Mouse (Mus musculus) layer of hippocampus, postnatal 10 days (tissue): Measurements from ENCODE around the gene Rfx1. TPM values are rescaled to one million over a fixed set of nuclear protein-coding genes. Genes with fewer than 3 reads are reported as not detected.

Experiments used
- DNase-seq, 2 experiments: peaks; one replicate each; pipeline ENCODE4 v3.0.0; 2021; ENCODE audit warnings: low spot score in 2 of 2
- long read RNA-seq: library from polyadenylated mRNA; stranded (forward); transcript quantifications from one replicate; pipeline ENCODE4 v2.0.0, GENCODE M21; 2023
- total RNA-seq, 2 experiments: library from RNA; stranded (reverse); gene quantifications; 2 replicates each; pipeline ENCODE4 v1.2.3; 2021

The Rfx1 gene
- 10 to 100 TPM; 20.9 to 21.5 TPM for total RNA-seq
- long read RNA-seq, full-length matches to known transcripts, result 2 of 10 reads
- long read RNA-seq, partial matches to known transcripts, result 3 of 10 reads
- long read RNA-seq, other reads (novel, unspliced or antisense), result 5 of 10 reads

DNA sequence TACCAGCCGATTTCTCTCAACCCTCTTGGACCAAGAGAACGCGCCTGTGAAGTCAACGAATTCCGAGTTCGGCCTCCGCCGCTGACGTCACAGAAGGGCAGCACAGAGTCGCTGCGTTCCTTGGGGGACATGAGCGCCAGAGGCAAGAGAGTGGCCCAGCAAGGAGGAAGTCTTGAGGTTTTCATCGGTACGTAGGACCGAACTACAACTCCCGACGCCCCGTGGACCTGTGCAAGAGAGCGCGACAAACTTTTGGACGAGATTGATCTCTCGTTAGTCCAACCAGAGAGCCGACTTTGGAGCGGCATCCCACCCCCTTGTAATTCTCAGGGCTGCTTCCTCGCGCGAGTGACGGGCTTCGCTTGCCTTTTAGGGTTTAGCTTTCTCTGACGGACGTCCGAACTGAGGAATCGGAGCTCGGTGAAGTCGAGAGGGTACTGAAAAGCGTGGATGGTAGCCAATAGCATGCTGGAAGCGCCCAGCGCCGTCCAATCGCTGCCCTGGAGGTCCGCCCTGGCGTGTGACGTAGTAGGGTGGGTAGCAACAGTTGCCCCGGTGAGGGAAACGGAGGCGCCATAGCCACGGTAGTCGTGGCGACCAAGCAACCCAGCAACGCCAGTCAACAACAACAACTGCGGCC lies at the start of gene Rfx1:
Gene Rfx1 (plus strand): TSS at position 544 of the 640 bp plus-strand sequence.
- peak; percentile 98 to 99 for DNase-seq

DNA sequence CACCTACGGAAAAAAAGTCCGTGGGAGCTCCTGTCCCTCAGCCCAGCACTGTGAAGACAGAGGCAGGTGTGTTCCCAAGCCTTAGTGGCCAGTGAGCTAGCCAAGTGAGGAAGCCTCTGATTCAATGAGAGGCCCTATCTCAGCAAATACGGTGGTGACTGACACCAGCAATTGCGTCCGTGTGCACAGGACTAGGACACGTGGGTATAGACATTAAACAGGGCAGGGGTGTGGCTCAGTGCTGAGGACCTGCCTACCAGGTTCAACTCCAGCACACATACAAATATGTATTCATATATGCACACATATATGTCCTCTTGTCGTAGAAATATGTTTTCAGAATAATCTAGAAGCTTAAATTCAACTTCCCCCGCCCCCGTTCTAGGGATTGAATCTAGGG lies 46.9 kb upstream of the Rfx1 start:
- no peak for DNase-seq

DNA sequence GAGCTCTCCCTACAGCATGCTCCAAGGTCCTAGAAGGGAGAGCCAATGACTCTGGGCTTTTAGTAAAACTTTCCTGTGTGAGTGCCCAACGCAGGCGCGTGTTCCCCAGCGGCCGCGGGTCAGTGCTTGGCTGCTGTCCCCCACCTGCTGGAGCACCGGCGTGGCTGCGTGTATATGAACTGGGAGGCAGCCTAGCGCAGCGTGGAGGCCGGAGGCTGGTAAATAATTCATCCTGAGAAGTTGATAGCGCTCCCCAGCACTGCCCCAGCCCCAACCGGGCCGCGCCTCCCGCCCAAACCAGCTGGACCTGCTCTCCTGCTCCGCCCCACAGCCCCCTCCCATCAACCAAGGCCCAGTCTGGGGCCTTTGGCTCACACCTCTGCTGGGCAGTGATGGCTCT lies 45.5 kb upstream of the Rfx1 start, which contains the start of gene Palm3:
Gene Palm3 (plus strand): TSS at position 376 of the 400 bp plus-strand sequence.
- no peak for DNase-seq

DNA sequence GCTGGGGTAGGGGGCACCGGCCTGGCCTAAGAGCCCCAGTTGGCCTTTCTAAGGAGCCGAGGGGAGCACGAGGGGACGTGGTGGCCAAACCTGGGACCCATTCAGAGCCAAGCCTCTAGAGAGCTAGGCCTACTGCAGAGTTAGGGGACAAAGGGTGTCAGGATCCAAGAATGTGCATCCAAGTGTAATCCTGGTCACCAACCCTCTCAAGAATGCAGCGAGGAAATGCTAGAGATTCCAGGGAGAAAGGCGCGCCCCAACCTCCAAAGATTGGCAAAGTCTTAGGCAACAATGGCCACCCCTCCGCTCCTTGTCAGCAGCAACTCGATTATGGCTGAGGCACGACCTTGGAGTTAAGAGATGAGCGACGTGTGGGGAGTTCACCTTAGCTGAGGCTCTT lies 45.1 kb upstream of the Rfx1 start:
- no peak for DNase-seq

DNA sequence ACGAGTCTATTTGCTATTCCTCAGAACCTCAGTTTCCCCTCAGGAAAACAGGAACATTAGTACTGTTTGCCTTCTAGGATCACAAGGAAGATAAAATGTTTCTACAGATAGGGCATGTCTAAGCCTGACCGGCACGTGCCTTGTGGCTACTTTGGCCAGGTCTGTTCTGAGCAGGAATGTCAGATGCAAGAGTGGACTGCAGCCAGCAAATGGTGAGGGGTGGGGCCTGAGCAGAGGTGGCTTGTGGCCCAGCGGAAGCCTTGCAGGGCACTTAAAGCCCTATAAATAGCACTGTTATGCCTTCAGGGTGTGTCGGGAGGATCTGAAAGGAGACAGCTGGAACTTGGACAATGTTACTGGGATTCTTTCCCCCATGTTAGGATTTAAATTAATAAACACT lies 43.5 kb upstream of the Rfx1 start:
- no peak for DNase-seq

DNA sequence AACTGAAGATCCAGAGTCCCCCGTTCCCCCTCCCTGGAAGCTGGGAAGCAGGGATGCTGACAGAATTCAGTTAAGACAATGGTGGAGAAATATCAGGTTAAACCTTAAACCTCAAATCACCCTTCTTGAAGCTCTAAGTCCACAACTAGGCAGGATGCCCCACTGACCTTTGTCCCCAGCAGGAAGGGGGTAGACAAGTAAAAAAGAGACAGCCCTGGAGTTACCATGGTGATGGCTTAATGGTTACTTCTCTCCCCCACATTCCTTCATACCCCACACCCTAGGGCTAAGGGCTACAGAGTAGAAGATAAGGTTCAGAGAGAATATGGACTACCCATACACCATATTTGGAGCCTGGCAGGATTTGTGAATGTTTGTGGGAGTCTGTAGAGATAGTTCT lies 43.0 kb upstream of the Rfx1 start:
- no peak for DNase-seq

DNA sequence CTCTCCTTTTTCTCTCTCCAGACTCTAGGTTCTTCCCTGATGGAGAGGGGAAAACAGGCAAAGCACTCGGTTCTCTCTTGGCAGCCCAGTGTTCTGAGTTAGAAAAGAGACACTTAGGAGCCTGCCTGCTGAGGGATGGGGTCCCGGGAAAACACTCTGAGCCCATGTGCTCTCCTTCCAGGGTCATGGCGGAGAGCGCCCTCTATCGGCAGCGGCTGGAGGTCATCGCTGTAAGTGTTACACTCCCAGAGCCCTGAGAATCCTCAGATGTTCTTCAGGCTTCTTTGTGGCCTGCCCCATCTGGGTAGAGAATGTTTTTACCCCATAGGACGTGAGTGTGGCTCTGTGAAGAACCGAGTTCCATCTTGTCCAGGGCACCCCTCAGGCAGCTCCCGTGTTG lies 42.5 kb upstream of the Rfx1 start:
- DNase-seq, result peak; percentile 63 to 65

DNA sequence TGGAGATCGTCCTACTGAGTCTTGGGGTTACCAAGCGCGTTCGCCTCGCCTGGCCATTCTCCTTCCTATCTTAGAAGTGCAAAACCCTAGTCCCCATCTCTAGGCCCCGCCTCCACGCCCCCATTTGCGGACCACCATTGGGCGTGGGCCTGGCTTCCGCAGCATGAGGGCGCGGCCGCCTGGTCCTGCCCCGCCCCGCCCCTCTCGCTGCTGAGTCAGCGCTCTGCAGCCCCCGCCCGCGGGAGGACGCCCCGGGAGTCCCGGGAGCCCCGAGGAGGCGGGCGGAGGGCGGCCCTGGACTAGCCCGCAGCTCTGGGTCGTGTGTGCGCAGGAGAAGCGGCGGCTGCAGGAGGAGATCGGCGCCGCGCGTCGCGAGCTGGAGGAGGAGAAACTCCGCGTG lies 40.8 kb upstream of the Rfx1 start:
- DNase-seq, result peak; percentile 53 to 67

DNA sequence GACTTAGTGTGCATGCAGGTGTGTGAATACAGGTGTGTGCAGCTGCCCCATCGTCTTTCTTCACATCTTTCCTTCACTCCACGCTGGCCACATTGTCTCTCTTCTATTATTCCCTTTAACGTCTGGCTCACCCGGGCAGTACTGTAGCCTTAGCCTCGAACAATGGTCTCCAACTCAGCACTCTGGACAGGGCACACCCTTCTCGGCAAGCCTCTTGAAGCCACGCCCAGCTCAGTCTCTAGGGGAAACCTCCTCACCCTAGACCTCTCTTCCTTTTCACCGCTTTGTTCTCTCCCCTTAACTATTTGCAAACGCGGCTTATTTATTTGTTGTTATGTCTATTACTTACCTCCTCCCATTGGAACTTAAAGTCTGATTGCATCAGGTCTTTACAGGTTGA lies 39.2 kb upstream of the Rfx1 start:
- DNase-seq, result no peak

DNA sequence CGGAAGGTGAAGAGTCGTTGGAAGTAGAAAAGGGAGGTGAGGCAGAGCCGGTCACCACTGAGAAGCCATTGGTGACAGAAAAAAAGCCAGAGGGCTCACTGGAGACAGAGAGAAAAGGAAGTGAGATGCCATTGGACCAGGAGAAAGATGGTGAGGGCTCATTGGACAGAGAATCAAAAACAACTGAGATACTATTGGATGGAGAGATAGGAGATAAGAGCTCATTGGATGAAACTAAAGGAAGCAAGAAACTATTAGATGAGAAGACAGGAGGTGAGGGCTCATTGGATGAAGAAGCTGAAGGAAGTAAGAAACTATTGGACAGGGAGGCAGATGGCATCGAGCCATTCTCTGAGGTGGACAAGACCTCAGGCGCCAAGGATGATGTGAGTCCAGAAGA lies 37.4 kb upstream of the Rfx1 start:
- DNase-seq, result no peak

DNA sequence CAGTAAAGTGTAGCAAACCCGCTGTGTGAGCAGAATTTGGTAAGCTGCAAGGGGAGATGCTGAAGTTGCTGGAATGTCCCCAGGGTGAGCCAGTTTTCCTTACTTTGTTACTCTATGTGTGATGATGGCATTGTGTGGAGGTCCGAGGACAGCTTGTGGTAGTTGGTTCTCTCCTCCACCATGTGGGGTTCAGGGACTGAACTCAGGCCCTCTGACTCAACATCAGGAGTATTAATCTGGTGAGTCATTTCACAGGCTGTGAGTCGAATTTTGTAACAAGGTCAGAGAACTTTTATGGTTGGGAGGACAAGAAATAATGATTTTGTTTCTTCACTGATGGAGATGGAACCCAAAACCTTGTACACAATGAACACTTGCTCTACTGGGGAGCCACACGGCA lies 33.9 kb upstream of the Rfx1 start:
- DNase-seq, result no peak

DNA sequence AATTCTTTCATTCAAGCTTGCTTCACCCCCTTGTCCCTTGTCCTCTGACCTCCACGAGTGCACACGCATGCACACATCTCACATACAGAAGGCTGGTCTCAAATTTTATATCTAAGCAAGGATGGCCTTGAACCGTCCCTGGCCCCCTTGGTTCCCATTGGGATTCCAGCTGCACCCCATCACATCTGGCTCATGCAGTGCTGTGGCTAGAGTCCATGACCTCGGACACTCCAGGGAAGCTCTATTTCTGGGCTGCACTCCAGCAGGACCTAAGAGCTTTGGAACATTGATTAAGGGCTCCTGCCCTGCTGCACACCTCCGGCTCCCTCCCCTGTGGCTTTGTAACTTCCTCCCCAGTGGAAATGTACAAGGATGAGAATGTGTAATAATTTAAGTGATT lies 28.6 kb upstream of the Rfx1 start:
- no peak for DNase-seq

DNA sequence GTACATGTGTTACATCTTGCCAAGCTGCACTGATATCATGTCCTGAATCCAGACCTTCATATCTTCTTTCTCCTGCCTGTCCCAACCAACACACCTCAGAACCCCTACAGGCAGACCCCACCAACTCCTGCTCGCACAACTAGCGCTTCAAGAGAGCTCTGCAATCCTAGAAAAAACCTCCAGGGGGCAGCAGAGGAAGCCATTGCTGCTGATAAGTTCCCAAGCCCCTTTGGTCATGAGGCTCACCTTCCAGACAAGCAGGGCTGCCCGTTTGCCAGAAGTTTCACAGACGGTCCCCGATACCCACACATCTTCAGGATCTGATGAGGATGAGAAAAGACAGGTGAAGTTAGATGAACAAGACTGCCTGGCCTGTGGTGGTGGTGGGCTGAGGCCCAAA lies 27.6 kb upstream of the Rfx1 start:
- DNase-seq, result peak; percentile 84 to 85

DNA sequence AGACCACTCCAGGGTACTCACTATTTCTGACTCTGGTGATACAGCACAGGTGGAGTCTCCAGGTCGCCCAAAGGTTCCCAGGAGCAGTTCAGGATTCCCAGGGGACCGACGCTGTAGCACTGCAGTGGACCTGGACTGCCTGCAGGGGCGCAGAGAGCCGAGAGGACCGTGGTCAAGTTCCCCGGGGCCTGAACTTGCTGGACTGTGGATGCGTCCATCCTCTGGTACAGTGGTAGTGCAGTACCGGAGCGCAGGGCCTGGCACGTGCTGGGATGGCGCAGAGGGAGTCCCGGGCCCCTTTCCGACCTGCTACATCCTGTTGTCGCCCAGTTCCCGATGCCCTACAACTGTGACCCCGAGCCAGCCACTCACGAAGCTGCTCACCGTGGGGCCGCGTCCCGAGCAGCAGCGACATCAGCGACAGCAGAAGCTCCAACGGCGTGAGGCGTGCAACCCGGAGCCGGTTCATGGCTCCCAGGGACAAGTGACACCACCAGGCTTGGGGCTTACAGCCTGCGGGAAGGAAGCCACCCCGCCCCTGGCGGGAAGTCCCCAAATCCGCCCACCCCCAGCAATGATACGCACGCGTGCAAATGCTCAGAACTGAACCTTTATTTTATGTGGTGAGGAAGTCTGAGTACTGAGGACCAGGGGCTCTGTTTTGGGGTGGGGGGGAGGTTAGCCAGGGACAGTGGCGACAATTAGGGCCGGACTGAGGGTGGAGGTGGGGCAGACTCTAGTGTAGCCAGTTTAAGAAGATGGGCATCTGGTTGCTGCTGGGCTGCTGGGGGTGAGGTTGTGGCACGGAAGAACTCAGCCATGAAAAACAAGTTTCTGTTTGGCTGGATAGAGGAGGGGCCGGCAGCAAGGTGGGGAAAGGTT lies 24.3 kb upstream of the Rfx1 start, which contains the start of gene Il27ra:
Gene Il27ra (minus strand): TSS at position 524 of the 882 bp plus-strand sequence.
- peak; percentile 59 to 66 for DNase-seq

DNA sequence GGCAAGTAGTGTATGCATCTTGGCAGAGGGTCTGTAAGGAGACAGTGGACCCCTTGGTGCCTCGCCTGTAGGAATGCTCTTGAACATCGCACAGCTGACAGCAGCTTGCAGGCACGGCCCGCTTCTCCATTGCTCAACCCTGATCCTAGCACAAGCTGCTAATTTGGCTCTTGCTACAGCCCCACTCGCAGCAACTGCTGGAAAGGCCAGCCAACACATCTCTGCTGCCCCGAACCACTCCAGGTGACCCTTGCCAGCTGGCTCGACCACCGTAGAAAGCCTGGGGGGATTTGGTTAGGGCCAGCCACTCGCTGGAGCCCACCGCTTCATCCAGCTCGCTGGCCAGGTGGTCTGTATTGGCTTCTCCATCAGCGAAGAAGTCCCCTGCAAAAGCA lies 23.7 kb upstream of the Rfx1 start:
- peak in 1 of 2 experiments; percentile 34 for DNase-seq

DNA sequence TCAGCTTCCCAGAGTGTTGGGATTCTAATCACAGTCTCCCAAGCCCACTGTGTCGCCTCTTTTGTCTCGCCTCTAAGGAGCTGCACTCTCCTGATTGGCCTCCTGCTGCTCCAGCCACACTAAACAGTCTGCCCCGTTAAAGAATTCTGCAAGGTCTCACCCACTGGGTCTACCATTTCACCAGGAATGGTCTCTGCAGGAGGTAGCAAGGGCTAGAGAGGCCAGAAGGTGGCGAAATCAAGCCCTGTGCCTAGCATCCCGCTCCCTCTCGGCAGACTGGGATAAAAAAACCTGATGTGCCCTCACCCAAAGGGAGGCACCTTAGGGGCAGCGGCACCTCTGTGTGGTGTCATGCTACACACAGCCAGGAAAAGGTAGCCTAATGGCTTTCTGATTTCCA lies 22.5 kb upstream of the Rfx1 start:
- DNase-seq, result no peak

DNA sequence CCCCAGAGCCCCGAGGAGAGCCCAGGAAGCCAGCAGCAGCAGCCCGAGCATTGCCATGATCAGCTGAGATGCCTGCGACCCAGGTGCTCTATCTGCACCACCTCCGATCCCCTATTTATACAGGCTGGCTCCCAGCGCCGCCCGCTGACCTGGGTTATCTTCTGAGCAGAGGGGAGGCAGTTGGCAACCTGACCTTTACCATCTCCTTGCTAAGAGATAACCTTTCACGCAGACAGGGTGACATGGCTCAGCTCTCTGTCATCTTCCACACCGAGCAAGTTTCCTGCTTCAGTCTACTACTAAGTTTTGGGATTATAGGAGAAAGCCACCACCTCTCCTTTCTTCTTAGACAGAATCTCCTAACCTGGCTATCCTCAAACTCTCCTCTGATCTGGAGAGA lies 21.7 kb upstream of the Rfx1 start, which contains the start of gene Rln3:
Gene Rln3 (minus strand): TSS at position 101 of the 400 bp plus-strand sequence.
- no peak for DNase-seq

DNA sequence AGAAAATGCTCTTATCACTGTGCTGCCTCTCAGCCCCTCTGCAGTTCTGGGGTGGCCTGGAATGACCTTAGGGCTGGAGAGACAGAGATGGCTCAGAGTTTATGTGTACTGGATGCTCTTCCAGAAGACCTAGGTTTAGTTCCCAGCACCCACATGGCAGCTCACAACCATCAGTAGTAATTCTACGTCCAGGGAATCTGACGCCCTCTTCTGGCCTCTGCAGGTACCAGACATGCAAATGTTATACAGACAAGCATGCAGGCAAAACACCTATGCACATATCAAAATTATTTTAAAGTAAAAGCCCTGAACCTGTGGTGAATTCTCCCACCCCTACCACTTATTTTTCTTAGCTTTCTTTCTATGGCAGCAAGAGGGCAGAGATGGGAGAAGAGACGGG lies 20.1 kb upstream of the Rfx1 start:
- no peak for DNase-seq

DNA sequence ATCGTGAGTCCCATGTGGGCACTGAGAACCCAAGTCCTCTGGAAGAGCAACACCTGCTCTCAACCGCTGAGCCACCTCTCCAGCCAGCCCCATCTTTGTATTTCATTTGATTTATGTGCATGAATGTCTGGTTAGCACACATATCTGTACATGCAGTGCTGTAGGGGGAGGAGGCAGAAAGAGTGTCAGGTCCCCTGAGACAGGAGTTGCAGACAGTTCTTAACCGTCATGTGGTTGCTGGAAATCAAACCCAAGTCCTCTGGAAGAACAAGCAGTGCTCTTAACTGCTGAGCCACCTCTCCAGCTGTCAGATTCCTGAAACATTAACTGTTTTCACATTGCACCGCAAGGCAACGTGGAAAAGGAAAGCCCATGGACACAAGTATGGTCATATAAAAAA lies 18.5 kb upstream of the Rfx1 start:
- DNase-seq, result no peak

DNA sequence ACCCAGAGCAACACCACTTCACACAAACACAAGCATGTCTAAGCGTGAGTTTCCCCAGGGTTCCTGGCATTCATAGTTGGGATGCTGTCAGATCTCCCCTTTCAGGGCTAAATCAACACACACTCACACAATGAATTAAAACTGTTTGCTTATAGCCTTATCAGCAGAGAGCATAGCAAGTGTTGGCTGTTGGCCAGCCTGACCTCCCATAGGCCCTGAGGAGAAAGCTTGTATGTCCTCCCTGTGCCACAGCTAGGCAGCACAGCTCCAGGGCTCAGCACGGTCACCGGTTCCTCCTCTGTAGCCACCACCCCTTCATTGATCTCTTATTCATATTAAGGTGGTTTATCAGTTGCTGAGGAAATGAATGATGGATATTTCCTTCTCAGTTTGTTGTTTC lies 13.9 kb upstream of the Rfx1 start:
- DNase-seq, result no peak

DNA sequence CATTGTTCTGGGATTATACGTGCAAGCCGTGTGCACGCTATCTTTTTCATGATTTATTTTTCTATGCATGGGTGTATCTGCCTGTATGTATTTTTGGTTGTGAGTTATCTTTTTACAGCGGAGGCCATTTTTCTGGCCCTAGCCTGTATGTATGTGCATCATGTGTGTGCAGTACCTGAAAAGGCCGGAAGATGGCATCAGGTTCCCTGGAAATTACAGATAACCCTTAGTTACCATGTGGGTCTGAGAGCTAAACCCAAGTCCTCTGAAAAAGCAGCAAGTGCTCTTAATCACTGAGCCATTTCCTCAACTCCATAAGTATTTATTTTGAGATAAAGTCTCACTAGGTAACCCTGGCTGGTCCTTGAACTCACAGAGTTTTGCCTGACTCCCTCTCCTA lies 13.4 kb upstream of the Rfx1 start:
- DNase-seq, result no peak

DNA sequence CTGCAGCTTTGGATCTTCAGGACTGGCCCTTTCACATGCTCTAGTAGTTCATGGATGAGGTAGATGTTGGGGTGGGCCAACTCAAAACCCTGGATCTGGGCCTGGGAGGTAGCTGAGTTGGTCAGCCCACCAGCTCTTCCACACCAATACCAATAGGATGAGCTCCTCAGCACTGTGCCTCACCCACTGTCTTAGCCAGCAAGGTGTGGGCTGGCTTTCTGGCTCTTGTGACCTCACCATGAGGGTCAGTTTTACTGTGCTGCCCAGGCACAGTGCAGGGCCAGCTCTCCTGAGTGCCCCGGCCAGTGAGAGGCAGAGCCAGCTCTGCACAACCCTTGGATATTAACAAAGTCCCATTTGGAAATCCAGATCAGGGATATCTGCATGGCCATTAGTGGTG lies 8.8 kb upstream of the Rfx1 start:
- DNase-seq, result no peak
